Mouse (Mus musculus): ENCODE results near the gene Vmn1r115. TPM values are rescaled to one million over a fixed set of nuclear protein-coding genes. Genes with fewer than 3 reads are reported as not detected.
"Not testable (repeated sequence)": the region's sequence is repeated elsewhere in the genome, so short reads cannot be mapped to it uniquely, and the experiment has no call there.

Vmn1r115 gene
- not detected in 2 replicates for polyA plus RNA-seq (2012; ENCODE audit: insufficient read depth, insufficient read length, missing spikeins)

GRCm38 (mm10) chr7:20844885-20845284, at the start of gene Vmn1r115:
TSS of gene Vmn1r115 (minus strand) at chr7:20844985.
- H3K4me1 ChIP-seq (ENCODE audit: control insufficient read depth, insufficient read depth, low read length); H3K4me3 ChIP-seq (ENCODE audit: insufficient read depth, low read length); H3K27ac ChIP-seq (ENCODE audit: insufficient read depth, low read depth, low read length): not testable (repeated sequence)

GRCm38 (mm10) chr7:20884021-20884420, 39.2 kb upstream of the Vmn1r115 start, which contains the start of gene Vmn1r117:
TSS of gene Vmn1r117 (minus strand) at chr7:20884121.
- H3K4me1 ChIP-seq (ENCODE audit: control insufficient read depth, insufficient read depth, low read length); H3K27ac ChIP-seq (ENCODE audit: insufficient read depth, low read depth, low read length); H3K4me3 ChIP-seq (ENCODE audit: insufficient read depth, low read length): not testable (repeated sequence)

- not testable (repeated sequence) for H3K27ac ChIP-seq (ENCODE audit: insufficient read depth, low read depth, low read length); H3K4me1 ChIP-seq (ENCODE audit: control insufficient read depth, insufficient read depth, low read length); H3K4me3 ChIP-seq (ENCODE audit: insufficient read depth, low read length)
Measured at GRCm38 (mm10) chr7:20871956-20872355, 27.2 kb upstream of the Vmn1r115 start, which contains the start of gene Vmn1r116. TSS of gene Vmn1r116 (plus strand) at chr7:20872256.

DNA sequence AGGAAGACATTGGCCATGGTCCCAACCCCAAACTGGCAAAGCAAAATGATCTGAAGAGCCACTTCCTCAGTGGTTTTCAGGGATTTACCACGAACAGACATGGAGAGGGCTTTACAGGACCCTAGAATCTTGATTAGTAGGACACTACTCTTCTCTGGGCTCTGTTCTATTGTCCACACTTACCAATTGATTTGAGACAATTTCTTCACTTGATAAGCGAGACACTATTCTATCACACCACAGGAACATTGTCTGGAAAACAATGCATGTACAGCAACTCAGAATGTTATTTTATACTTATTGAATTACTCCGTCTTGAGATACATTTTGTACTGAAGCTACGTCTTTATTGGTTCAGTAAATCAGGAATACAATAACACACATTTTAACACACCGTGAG, 32.7 kb downstream of the Vmn1r115 start, which contains the start of gene Vmn1r114:
Vmn1r114 (minus strand) TSS at position 101 of the 400 bp plus-strand sequence.
- H3K4me3 ChIP-seq (ENCODE audit: insufficient read depth, low read length); H3K27ac ChIP-seq (ENCODE audit: insufficient read depth, low read depth, low read length); H3K4me1 ChIP-seq (ENCODE audit: control insufficient read depth, insufficient read depth, low read length): not testable (repeated sequence)

Other genes with a start within 250 kb of the Vmn1r115 start
- not detected in 2 replicates for gene Gm4513, start 246.0 kb downstream of the Vmn1r115 start, polyA plus RNA-seq (2012; ENCODE audit: insufficient read depth, insufficient read length, missing spikeins)
- not detected in 2 replicates for gene Vmn1r107, start 176.1 kb downstream of the Vmn1r115 start, polyA plus RNA-seq (2012; ENCODE audit: insufficient read depth, insufficient read length, missing spikeins)
- gene Vmn1r111, start 141.8 kb downstream of the Vmn1r115 start, polyA plus RNA-seq (2012; ENCODE audit: insufficient read depth, insufficient read length, missing spikeins) = not detected in 2 replicates
- gene Gm10668, start 114.4 kb downstream of the Vmn1r115 start, polyA plus RNA-seq (2012; ENCODE audit: insufficient read depth, insufficient read length, missing spikeins) = not detected in 2 replicates
- gene Vmn1r112, start 73.8 kb downstream of the Vmn1r115 start, polyA plus RNA-seq (2012; ENCODE audit: insufficient read depth, insufficient read length, missing spikeins) = not detected in 2 replicates
- gene Vmn1r113, start 57.7 kb downstream of the Vmn1r115 start, polyA plus RNA-seq (2012; ENCODE audit: insufficient read depth, insufficient read length, missing spikeins) = not detected in 2 replicates
- gene Vmn1r114, start 32.8 kb downstream of the Vmn1r115 start, polyA plus RNA-seq (2012; ENCODE audit: insufficient read depth, insufficient read length, missing spikeins) = not detected in 2 replicates
- not detected in 2 replicates for gene Vmn1r116, start 27.3 kb upstream of the Vmn1r115 start, polyA plus RNA-seq (2012; ENCODE audit: insufficient read depth, insufficient read length, missing spikeins)
- gene Vmn1r117, start 39.1 kb upstream of the Vmn1r115 start, polyA plus RNA-seq (2012; ENCODE audit: insufficient read depth, insufficient read length, missing spikeins) = not detected in 2 replicates
- not detected in 2 replicates for gene Vmn1r118, start 67.4 kb upstream of the Vmn1r115 start, polyA plus RNA-seq (2012; ENCODE audit: insufficient read depth, insufficient read length, missing spikeins)
- gene Vmn1r119, start 167.5 kb upstream of the Vmn1r115 start, polyA plus RNA-seq (2012; ENCODE audit: insufficient read depth, insufficient read length, missing spikeins) = not detected in 2 replicates
- gene Vmn1r120, start 208.8 kb upstream of the Vmn1r115 start, polyA plus RNA-seq (2012; ENCODE audit: insufficient read depth, insufficient read length, missing spikeins) = not detected in 2 replicates

Data from bone marrow macrophage, adult 2 months (primary cell).